Mouse (Mus musculus) monocyte, adult 5-6 weeks (primary cell): Measurements from ENCODE around the gene Tspan18. TPM values are rescaled to one million over a fixed set of nuclear protein-coding genes. Genes with fewer than 3 reads are reported as not detected.

Experiments used
- ATAC-seq: fragments of 153-309, 156-312 bp; replicated peaks from 2 replicates; pipeline ENCODE4 v1.8.0; 2017; ENCODE audit warnings: mild to moderate bottlenecking; ENCODE audit not compliant: low TSS enrichment, insufficient number of reproducible peaks, severe bottlenecking, poor library complexity, low FRiP score
- total RNA-seq: library from RNA; stranded (forward); fragments of 200-1000, 200-491, 200-594 nt; gene quantifications from 3 replicates; pipeline ENCODE4 v1.2.3, GENCODE M21; 2017

Gene Tspan18
- total RNA-seq, 1 experiment from 2014 or later: not detected

- no peak for ATAC-seq
Measured at GRCm38 (mm10) chr2:93152883-93153491, 181.3 kb downstream of the Tspan18 start.

DNA sequence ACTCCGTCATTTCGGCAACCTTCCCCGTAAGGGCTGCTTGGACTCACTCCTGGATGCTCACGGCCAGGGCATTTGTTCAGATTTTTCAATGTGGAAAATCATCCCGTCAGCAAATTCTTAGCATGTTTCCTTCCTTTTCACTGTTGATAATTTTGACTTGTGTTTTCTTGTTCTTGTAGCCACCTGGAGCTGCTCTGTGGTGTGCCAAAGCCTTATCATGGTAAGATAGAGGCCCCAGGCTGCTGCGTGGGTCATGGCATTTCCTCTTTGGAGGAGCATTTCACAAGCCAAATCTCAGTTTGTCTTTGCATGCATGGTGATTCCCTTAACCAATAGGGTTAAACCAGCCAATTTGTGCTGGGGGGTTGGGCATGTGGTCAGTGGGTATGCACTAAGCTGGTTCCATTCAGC is 182.1 kb downstream of the Tspan18 start:
- no peak for ATAC-seq

Other genes starting within 250 kb of the Tspan18 start
- gene Trp53i11, start 147.0 kb downstream of the Tspan18 start, total RNA-seq: 16.3 to 24.1 TPM (median 23.8 TPM) in 3 replicates
- gene Cd82, start 128.6 kb upstream of the Tspan18 start, total RNA-seq: 197 to 239 TPM (median 203 TPM) in 3 replicates
- gene Gm10803, start 226.1 kb upstream of the Tspan18 start, total RNA-seq: not detected in 3 replicates